Mouse (Mus musculus): Measurements from ENCODE around the gene Ak4. TPM values are rescaled to one million over a fixed set of nuclear protein-coding genes. Genes with fewer than 3 reads are reported as not detected.

The Ak4 gene
- polyA plus RNA-seq, 1 experiment = 1.5 TPM

GRCm38 (mm10) chr4:101450150-101450780 is 31.2 kb downstream of the Ak4 start:
- Histone ChIP-seq H3K27me3 (ENCODE audit: control insufficient read depth, insufficient read depth, low read length) (no peaks in the 10 kb centered on the region), H3K27ac (ENCODE audit: control insufficient read depth, insufficient read depth, low read length) (no peak overlapping the region), H3K36me3 (ENCODE audit: control insufficient read depth, insufficient read depth, low read length) (no peaks in the 10 kb centered on the region), H3K4me1 (replicated peaks; ENCODE audit: control insufficient read depth, insufficient read depth, low read length) (no peaks in the 10 kb centered on the region), H3K4me3 (ENCODE audit: control insufficient read depth, insufficient read depth, low read length) (no peak overlapping the region)
- DNase-seq = no peak
- 94% methylated on average over 20 of the region's 20 CpGs for WGBS
- TF ChIP-seq CTCF (IDR thresholded peaks at IDR 0.05; ENCODE audit: borderline replicate concordance, control insufficient read depth, extremely low read depth, insufficient read depth, low read length, poor library complexity) (no peak), POLR2A (IDR thresholded peaks at IDR 0.05; ENCODE audit: control insufficient read depth, extremely low read depth, insufficient read depth, low read length, poor library complexity) (no peak)

- Histone ChIP-seq H3K36me3 (ENCODE audit: control insufficient read depth, insufficient read depth, low read length) (no peaks in the 10 kb centered on the region), H3K27me3 (ENCODE audit: control insufficient read depth, insufficient read depth, low read length) (no peaks in the 10 kb centered on the region), H3K4me1 (replicated peaks; ENCODE audit: control insufficient read depth, insufficient read depth, low read length) (no peaks in the 10 kb centered on the region), H3K4me3 (ENCODE audit: control insufficient read depth, insufficient read depth, low read length) (no peak overlapping the region), H3K27ac (ENCODE audit: control insufficient read depth, insufficient read depth, low read length) (no peak overlapping the region)
- no peak for DNase-seq
- no peak for TF ChIP-seq CTCF (IDR thresholded peaks at IDR 0.05; ENCODE audit: borderline replicate concordance, control insufficient read depth, extremely low read depth, insufficient read depth, low read length, poor library complexity)
- TF ChIP-seq POLR2A (IDR thresholded peaks at IDR 0.05; ENCODE audit: control insufficient read depth, extremely low read depth, insufficient read depth, low read length, poor library complexity) = no peak
- WGBS = 90% methylated on average over 4 of the region's 4 CpGs
Observed at GRCm38 (mm10) chr4:101451089-101451488, 32.0 kb downstream of the Ak4 start.

DNA sequence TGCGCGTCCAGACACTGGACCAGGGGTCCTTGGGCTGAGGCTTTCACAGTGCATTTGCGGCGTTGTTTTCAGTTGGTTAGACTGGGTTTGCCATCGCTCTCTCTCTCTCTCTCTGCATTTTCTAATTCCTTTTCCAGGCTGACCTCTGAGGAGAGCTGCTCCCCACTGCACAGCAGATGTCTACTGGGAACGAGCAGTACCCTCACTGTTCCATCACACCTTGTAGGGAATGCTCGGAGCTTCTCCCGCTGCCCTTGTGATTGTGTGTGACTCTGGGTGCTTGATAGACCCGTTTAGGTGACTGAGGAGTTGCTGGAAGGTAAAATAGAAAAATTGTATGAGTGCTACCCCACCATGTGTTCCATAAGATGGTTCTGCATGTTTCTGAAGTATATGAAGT is 33.8 kb downstream of the Ak4 start:
- DNase-seq = no peak
- 94% methylated on average over 9 of the region's 9 CpGs for WGBS
- no peaks in the 10 kb centered on the region for H3K27me3 ChIP-seq (ENCODE audit: control insufficient read depth, insufficient read depth, low read length)

DNA sequence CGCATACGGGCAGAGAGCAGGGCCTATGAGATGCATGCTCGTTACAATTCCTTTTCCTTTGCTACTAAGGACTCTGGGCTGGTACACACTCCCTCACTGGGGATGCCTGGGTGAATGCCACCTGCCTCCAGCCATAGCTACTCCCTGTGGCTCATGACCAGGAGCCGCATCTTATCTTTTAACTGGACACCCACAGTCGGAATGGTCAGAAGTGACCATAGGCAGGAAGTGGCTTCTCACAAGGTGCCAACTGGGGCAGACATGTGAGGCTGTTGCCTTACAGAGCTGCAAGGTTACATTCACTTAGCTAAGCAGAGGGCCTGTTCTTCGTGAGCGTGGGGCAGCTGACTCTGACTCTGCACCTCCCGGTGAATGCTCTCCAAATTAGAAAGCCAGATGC is 38.1 kb downstream of the Ak4 start:
- TF ChIP-seq POLR2A (IDR thresholded peaks at IDR 0.05; ENCODE audit: control insufficient read depth, extremely low read depth, insufficient read depth, low read length, poor library complexity) = no peak
- no peak for TF ChIP-seq CTCF (IDR thresholded peaks at IDR 0.05; ENCODE audit: borderline replicate concordance, control insufficient read depth, extremely low read depth, insufficient read depth, low read length, poor library complexity)
- WGBS = 95% methylated on average over 8 of the region's 8 CpGs
- no peak for DNase-seq
- Histone ChIP-seq H3K4me1 (replicated peaks; ENCODE audit: control insufficient read depth, insufficient read depth, low read length) (no peaks in the 10 kb centered on the region), H3K27me3 (ENCODE audit: control insufficient read depth, insufficient read depth, low read length) (no peaks in the 10 kb centered on the region), H3K36me3 (ENCODE audit: control insufficient read depth, insufficient read depth, low read length) (no peaks in the 10 kb centered on the region), H3K27ac (ENCODE audit: control insufficient read depth, insufficient read depth, low read length) (no peak overlapping the region), H3K4me3 (ENCODE audit: control insufficient read depth, insufficient read depth, low read length) (no peak overlapping the region)

More for the DNA sequence above, 33.8 kb downstream of the Ak4 start:
- Histone ChIP-seq H3K4me3 (ENCODE audit: control insufficient read depth, insufficient read depth, low read length) (no peak overlapping the region), H3K4me1 (replicated peaks; ENCODE audit: control insufficient read depth, insufficient read depth, low read length) (no peaks in the 10 kb centered on the region), H3K27ac (ENCODE audit: control insufficient read depth, insufficient read depth, low read length) (no peak overlapping the region), H3K36me3 (ENCODE audit: control insufficient read depth, insufficient read depth, low read length) (no peaks in the 10 kb centered on the region)
- TF ChIP-seq POLR2A (IDR thresholded peaks at IDR 0.05; ENCODE audit: control insufficient read depth, extremely low read depth, insufficient read depth, low read length, poor library complexity) (no peak), CTCF (IDR thresholded peaks at IDR 0.05; ENCODE audit: borderline replicate concordance, control insufficient read depth, extremely low read depth, insufficient read depth, low read length, poor library complexity) (no peak)

- no peak overlapping the region for H3K4me3 ChIP-seq (ENCODE audit: control insufficient read depth, insufficient read depth, low read length)
- no peaks in the 10 kb centered on the region for H3K27me3 ChIP-seq (ENCODE audit: control insufficient read depth, insufficient read depth, low read length)
- WGBS = 31% methylated on average over 2 of the region's 2 CpGs
- TF ChIP-seq CTCF (IDR thresholded peaks at IDR 0.05; ENCODE audit: borderline replicate concordance, control insufficient read depth, extremely low read depth, insufficient read depth, low read length, poor library complexity) (0 out of 2 replicates have a peak, but pooled peaks have one; percentile 27), POLR2A (IDR thresholded peaks at IDR 0.05; ENCODE audit: control insufficient read depth, extremely low read depth, insufficient read depth, low read length, poor library complexity) (no peak)
- H3K4me1 ChIP-seq (replicated peaks; ENCODE audit: control insufficient read depth, insufficient read depth, low read length) = no peaks in the 10 kb centered on the region
- no peaks in the 10 kb centered on the region for H3K36me3 ChIP-seq (ENCODE audit: control insufficient read depth, insufficient read depth, low read length)
- no peak overlapping the region for H3K27ac ChIP-seq (ENCODE audit: control insufficient read depth, insufficient read depth, low read length)
- DNase-seq = peak; percentile 46
Observed at GRCm38 (mm10) chr4:101458341-101458740, 39.3 kb downstream of the Ak4 start.

- TF ChIP-seq POLR2A (IDR thresholded peaks at IDR 0.05; ENCODE audit: control insufficient read depth, extremely low read depth, insufficient read depth, low read length, poor library complexity) (no peak), CTCF (IDR thresholded peaks at IDR 0.05; ENCODE audit: borderline replicate concordance, control insufficient read depth, extremely low read depth, insufficient read depth, low read length, poor library complexity) (no peak)
- Histone ChIP-seq H3K27ac (ENCODE audit: control insufficient read depth, insufficient read depth, low read length) (no peak overlapping the region), H3K4me1 (replicated peaks; ENCODE audit: control insufficient read depth, insufficient read depth, low read length) (no peaks in the 10 kb centered on the region), H3K36me3 (ENCODE audit: control insufficient read depth, insufficient read depth, low read length) (no peaks in the 10 kb centered on the region), H3K27me3 (ENCODE audit: control insufficient read depth, insufficient read depth, low read length) (no peaks in the 10 kb centered on the region), H3K4me3 (ENCODE audit: control insufficient read depth, insufficient read depth, low read length) (no peak overlapping the region)
- no peak for DNase-seq
- WGBS = 85% methylated on average over 4 of the region's 4 CpGs
Observed at GRCm38 (mm10) chr4:101459358-101459757, 40.3 kb downstream of the Ak4 start.

GRCm38 (mm10) chr4:101460114-101460513 is 41.0 kb downstream of the Ak4 start:
- Histone ChIP-seq H3K36me3 (ENCODE audit: control insufficient read depth, insufficient read depth, low read length) (no peaks in the 10 kb centered on the region), H3K27me3 (ENCODE audit: control insufficient read depth, insufficient read depth, low read length) (no peaks in the 10 kb centered on the region), H3K4me1 (replicated peaks; ENCODE audit: control insufficient read depth, insufficient read depth, low read length) (no peaks in the 10 kb centered on the region), H3K4me3 (ENCODE audit: control insufficient read depth, insufficient read depth, low read length) (no peak overlapping the region), H3K27ac (ENCODE audit: control insufficient read depth, insufficient read depth, low read length) (no peak overlapping the region)
- no peak for DNase-seq
- 93% methylated on average over 1 of the region's 1 CpGs for WGBS
- TF ChIP-seq POLR2A (IDR thresholded peaks at IDR 0.05; ENCODE audit: control insufficient read depth, extremely low read depth, insufficient read depth, low read length, poor library complexity) (no peak), CTCF (IDR thresholded peaks at IDR 0.05; ENCODE audit: borderline replicate concordance, control insufficient read depth, extremely low read depth, insufficient read depth, low read length, poor library complexity) (no peak)

All from thymus, adult 2 months (tissue).